Mouse (Mus musculus): ENCODE data around the gene Cma2. TPM values are rescaled to one million over a fixed set of nuclear protein-coding genes. Genes with fewer than 3 reads are reported as not detected.

Gene Cma2
- total RNA-seq (2023): not detected in 4 replicates

GRCm38 (mm10) chr14:55950346-55951030, at the start of gene Cma2:
Cma2 (plus strand) TSS chr14:55950980.

GRCm38 (mm10) chr14:55944575-55944974, 6.2 kb upstream of the Cma2 start, which contains the start of gene Cma1:
Cma1 (minus strand) TSS chr14:55944675.

GRCm38 (mm10) chr14:56017671-56018070, 66.9 kb downstream of the Cma2 start, which contains the start of gene Mcpt1:
Mcpt1 (plus strand) TSS chr14:56017971.

Other genes starting within 250 kb of the Cma2 start
- gene Tgm1, start 237.1 kb upstream of the Cma2 start, total RNA-seq (2023): 1.2 to 2.3 TPM (median 1.8 TPM) in 4 replicates
- gene Rabggta, start 228.7 kb upstream of the Cma2 start, total RNA-seq (2023): 78.7 to 86.9 TPM (median 83.5 TPM) in 4 replicates
- 29.7 to 33.0 TPM (median 31.4 TPM) in 4 replicates for gene Dhrs1, start 205.3 kb upstream of the Cma2 start, total RNA-seq (2023)
- gene Nop9, start 205.3 kb upstream of the Cma2 start, total RNA-seq (2023): 29.6 to 35.0 TPM (median 33.4 TPM) in 4 replicates
- not detected in 4 replicates for gene Cideb, start 192.5 kb upstream of the Cma2 start, total RNA-seq (2023)
- 0.19 to 0.83 TPM (median 0.33 TPM) in 4 replicates for gene Ltb4r2, start 189.6 kb upstream of the Cma2 start, total RNA-seq (2023)
- not detected in 4 replicates for gene Ltb4r1, start 185.0 kb upstream of the Cma2 start, total RNA-seq (2023)
- 0.53 to 1.6 TPM (median 0.60 TPM) in 3 of 4 replicates, not detected in the other for gene Adcy4, start 166.9 kb upstream of the Cma2 start, total RNA-seq (2023)
- 84.2 to 93.2 TPM (median 86.6 TPM) in 4 replicates for gene Ripk3, start 162.1 kb upstream of the Cma2 start, total RNA-seq (2023)
- gene Nfatc4, start 127.8 kb upstream of the Cma2 start, total RNA-seq (2023): not detected in 4 replicates
- 0.06 TPM in 1 of 4 replicates, not detected in the others for gene Nynrin, start 97.0 kb upstream of the Cma2 start, total RNA-seq (2023)
- gene Cbln3, start 66.6 kb upstream of the Cma2 start, total RNA-seq (2023): not detected in 4 replicates
- 101 TPM in 4 replicates for gene Khnyn, start 66.0 kb upstream of the Cma2 start, total RNA-seq (2023)
- 21.8 to 38.3 TPM (median 34.4 TPM) in 4 replicates for gene Sdr39u1, start 50.7 kb upstream of the Cma2 start, total RNA-seq (2023)
- gene Cma1, start 6.3 kb upstream of the Cma2 start, total RNA-seq (2023): not detected in 4 replicates
- not detected in 4 replicates for gene Mcpt1, start 67.0 kb downstream of the Cma2 start, total RNA-seq (2023)
- not detected in 4 replicates for gene Mcpt9, start 79.5 kb downstream of the Cma2 start, total RNA-seq (2023)
- gene Mcpt2, start 91.1 kb downstream of the Cma2 start, total RNA-seq (2023): not detected in 4 replicates
- gene Mcpt4, start 111.3 kb downstream of the Cma2 start, total RNA-seq (2023): 0.73 TPM in 1 of 4 replicates, not detected in the others
- gene Mcpt8, start 134.3 kb downstream of the Cma2 start, total RNA-seq (2023): 1.0 TPM in 1 of 4 replicates, not detected in the others
- gene Ctsg, start 151.6 kb downstream of the Cma2 start, total RNA-seq (2023): not detected in 4 replicates
- gene Gzme, start 169.6 kb downstream of the Cma2 start, total RNA-seq (2023): not detected in 4 replicates
- gene Gzmd, start 181.6 kb downstream of the Cma2 start, total RNA-seq (2023): not detected in 4 replicates
- gene Gzmg, start 208.6 kb downstream of the Cma2 start, total RNA-seq (2023): not detected in 4 replicates
- gene Gzmn, start 223.6 kb downstream of the Cma2 start, total RNA-seq (2023): not detected in 4 replicates

Measured in B cell, adult 62 days (primary cell).